ENCODE assay signal across 1 mouse cellular context in the genomic region with DNA sequence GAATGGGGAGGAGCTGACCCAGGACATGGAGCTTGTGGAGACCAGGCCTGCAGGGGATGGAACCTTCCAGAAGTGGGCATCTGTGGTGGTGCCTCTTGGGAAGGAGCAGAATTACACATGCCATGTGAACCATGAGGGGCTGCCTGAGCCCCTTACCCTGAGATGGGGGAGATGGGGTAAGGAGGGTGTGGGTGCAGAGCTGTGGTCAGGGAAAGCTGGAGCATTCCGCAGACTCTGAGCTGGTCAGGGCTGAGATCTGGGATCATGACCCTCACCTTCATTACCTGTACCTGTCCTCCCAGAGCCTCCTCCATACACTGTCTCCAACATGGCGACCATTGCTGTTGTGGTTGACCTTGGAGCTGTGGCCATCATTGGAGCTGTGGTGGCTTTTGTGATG. TPM values are rescaled to one million over a fixed set of nuclear protein-coding genes. Genes with fewer than 3 reads are reported as not detected.
"Had no signal": no experiment of that assay in that cellular context is flagged by ENCODE, and none has a peak within 500 bp of the region (broad histone marks: within the 10 kb centered on the region; RNA-seq: fewer than 3 reads in every experiment).

No protein-coding gene starts in this region.

RNA-seq across cellular contexts. Expression of gene H2-Q10, which starts 27.5 kb away (rescaled TPM):
- polyA plus RNA-seq: hindbrain, embryonic 14.5 days had no signal
